ENCODE assay signal across 27 mouse cellular contexts in the genomic region with DNA sequence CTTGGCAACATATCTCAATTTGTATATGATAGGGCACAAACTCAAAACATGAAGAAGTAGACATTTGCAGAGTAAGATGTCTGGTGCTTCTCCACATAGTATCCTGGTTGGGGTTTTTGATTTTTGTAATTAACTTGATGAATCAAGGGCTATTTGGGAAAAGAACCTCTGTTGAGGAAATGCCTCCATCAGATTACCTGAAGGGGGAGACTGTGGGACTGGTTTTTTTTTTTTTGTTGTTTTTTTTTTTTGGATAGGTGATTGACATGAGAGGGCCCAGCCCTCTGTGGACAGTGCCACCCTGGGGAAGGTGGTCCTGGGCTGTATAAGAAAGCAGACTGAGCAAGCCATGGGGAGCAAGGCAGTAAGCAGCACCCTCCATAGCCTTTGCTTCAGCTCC. TPM values are rescaled to one million over a fixed set of nuclear protein-coding genes. Genes with fewer than 3 reads are reported as not detected.
A peak's percentile ranks its signal among the peaks of the same experiment; 100 is the strongest.
DNase-seq lines count a peak whose midpoint lies in the region; ATAC-seq and TF ChIP-seq lines count a peak whose summit lies in the region.
"Had no signal": no experiment of that assay in that cellular context is flagged by ENCODE, and none has a peak within 500 bp of the region (broad histone marks: within the 10 kb centered on the region; RNA-seq: fewer than 3 reads in every experiment).

No protein-coding gene starts in this region.

- TF ChIP-seq CTCF in CH12.LX (conservative IDR thresholded peaks at IDR 0.05 in 1 of 2, IDR thresholded peaks at IDR 0.05 in 1 of 2; ENCODE audit: low read depth in 2 of 2, low read length in 2 of 2) (peak in 1 of 2 experiments; percentile 28; a peak in 2 of 4 replicates), MEL (IDR thresholded peaks at IDR 0.05 in 2 of 3, conservative IDR thresholded peaks at IDR 0.05 in 1 of 3; ENCODE audit: control insufficient read depth in 1 of 3, insufficient read depth in 1 of 3, low read depth in 2 of 3, low read length in 3 of 3, poor library complexity in 1 of 3, severe bottlenecking in 1 of 3) (no peak)

- intact Hi-C loops in gastrocnemius, postnatal 14 days (cut with DNase I; ENCODE audit: low total_unique reads), result no loop called here

- H3K4me3 ChIP-seq in CH12.LX (replicated peaks in 1 of 3; ENCODE audit: low read depth in 2 of 3, low read length in 2 of 3, poor library complexity in 1 of 3) (no peak overlapping the region), ES-E14 (ENCODE audit: insufficient read depth in 1 of 2, low read depth in 1 of 2, low read length in 2 of 2, poor library complexity in 1 of 2, severe bottlenecking in 1 of 2) (no peak overlapping the region), MEL (ENCODE audit: control insufficient read depth in 1 of 2, insufficient read depth in 1 of 2, low read depth in 2 of 2, low read length in 2 of 2) (no peak overlapping the region)
- no peak overlapping the region for H3K4me3 ChIP-seq in midbrain, embryonic 11.5 days (ENCODE audit: low read depth, low read length)
- no peak overlapping the region for H3K4me3 ChIP-seq in intestine, embryonic 16.5 days (ENCODE audit: low read length)

- no peak overlapping the region for H3K4me2 ChIP-seq in CH12.LX (ENCODE audit: insufficient read depth, low read depth, poor library complexity, severe bottlenecking)
- H3K4me2 ChIP-seq in midbrain, embryonic 11.5 days, result no peak overlapping the region
- no peak overlapping the region for H3K4me2 ChIP-seq in intestine, embryonic 16.5 days (ENCODE audit: low read depth, low read length)

- TF ChIP-seq EP300 in CH12.LX (IDR thresholded peaks at IDR 0.05; ENCODE audit: low read length), result no peak
- no peak for TF ChIP-seq EP300 in MEL (IDR thresholded peaks at IDR 0.05; ENCODE audit: low read depth in 1 of 2, low read length in 2 of 2)

- dilution Hi-C loops in CH12.LX (cut with MboI; ENCODE audit: extremely low pct_ligation_motif_present, extremely low pct_unique_long_range_greater_than_20kb, low sequenced_read_pairs), result no loop called here

- H3K36me3 ChIP-seq in CH12.LX (replicated peaks in 1 of 2; ENCODE audit: control insufficient read depth in 1 of 2, insufficient read depth in 1 of 2, low read length in 1 of 2) (no peaks in the 10 kb centered on the region), ES-E14 (ENCODE audit: control insufficient read depth, insufficient read depth, low read length, poor library complexity, severe bottlenecking) (no peaks in the 10 kb centered on the region), MEL (ENCODE audit: control insufficient read depth in 1 of 2, insufficient read depth in 2 of 2, low read length in 2 of 2) (no peaks in the 10 kb centered on the region)
- no peaks in the 10 kb centered on the region for H3K36me3 ChIP-seq in midbrain, embryonic 11.5 days (ENCODE audit: control insufficient read depth, insufficient read depth, low read length)
- no peaks in the 10 kb centered on the region for H3K36me3 ChIP-seq in intestine, embryonic 16.5 days (ENCODE audit: control insufficient read depth, insufficient read depth, low read length)
- H3K36me3 ChIP-seq: G1E had no signal

- TF ChIP-seq POLR2A in CH12.LX (IDR thresholded peaks at IDR 0.05; ENCODE audit: low read depth, low read length) (no peak), MEL (IDR thresholded peaks at IDR 0.05; ENCODE audit: control insufficient read depth in 1 of 2, insufficient read depth in 1 of 2, low read depth in 1 of 2, low read length in 2 of 2, poor library complexity in 1 of 2) (no peak)

- no peak for ATAC-seq in midbrain, embryonic 11.5 days (ENCODE audit: low FRiP score)
- ATAC-seq in intestine, embryonic 16.5 days, result no peak
- ATAC-seq: activated CD4-positive, CD25-positive, alpha-beta regulatory T cell, adult 4 months; CD4-positive, CD25-positive, alpha-beta regulatory T cell, adult 4 months; Patski had no signal

- H3K27ac ChIP-seq in CH12.LX (ENCODE audit: insufficient read depth, low read depth) (no peak overlapping the region), ES-E14 (ENCODE audit: insufficient read depth, low read depth, low read length, poor library complexity, severe bottlenecking) (no peak overlapping the region), MEL (ENCODE audit: control insufficient read depth, low read depth, low read length) (no peak overlapping the region)
- no peak overlapping the region for H3K27ac ChIP-seq in midbrain, embryonic 11.5 days (ENCODE audit: low read depth, low read length)
- H3K27ac ChIP-seq in intestine, embryonic 16.5 days (ENCODE audit: low read length), result no peak overlapping the region

- in situ Hi-C loops in CH12.LX (cut with MboI; ENCODE audit: low pct_ligation_motif_present, low pct_unique_long_range_greater_than_20kb, low sequenced_read_pairs) (no loop called here), ES-E14 (cut with MboI; ENCODE audit: low sequenced_read_pairs in 2 of 2, unreplicated experiment in 2 of 2) (no loop called here)

- DNase-seq in CH12.LX (ENCODE audit: extremely low read depth), result no peak
- DNase-seq in ES-E14 (ENCODE audit: low read depth, low spot score), result no peak
- no peak for DNase-seq in MEL (ENCODE audit: low read depth, low spot score)
- no peak for DNase-seq in gastrocnemius, postnatal 14 days
- DNase-seq in midbrain, embryonic 11.5 days (ENCODE audit: low spot score, missing footprints), result no peak
- DNase-seq: adrenal gland, adult 2 months; adrenal gland, adult 8-10 months; adrenal gland, postnatal 10 days; adrenal gland, postnatal 14 days; adrenal gland, postnatal 25 days; adrenal gland, postnatal 36 days; B cell, adult 2 months; cerebellum, adult 11 months; cerebellum, adult 11-12 months; cerebellum, adult 18-20 months; cerebellum, adult 2 months; cerebellum, adult 8-10 months; cerebellum, adult 9-10 months had no signal

- H3K79me2 ChIP-seq in CH12.LX (replicated peaks; ENCODE audit: control insufficient read depth, extremely low read depth, insufficient read depth, poor library complexity, severe bottlenecking) (no peaks in the 10 kb centered on the region), MEL (ENCODE audit: control insufficient read depth, insufficient read depth, low read length, poor library complexity) (no peaks in the 10 kb centered on the region)

- H3K9me3 ChIP-seq in CH12.LX (replicated peaks; ENCODE audit: low read length) (no peaks in the 10 kb centered on the region), ES-E14 (ENCODE audit: control insufficient read depth, insufficient read depth, low read depth, low read length) (no peaks in the 10 kb centered on the region), MEL (replicated peaks; ENCODE audit: insufficient read depth, low read length) (no peaks in the 10 kb centered on the region)
- H3K9me3 ChIP-seq in midbrain, embryonic 11.5 days (ENCODE audit: control insufficient read depth, low read length), result no peaks in the 10 kb centered on the region
- H3K9me3 ChIP-seq in intestine, embryonic 16.5 days (ENCODE audit: control insufficient read depth, low read length), result no peaks in the 10 kb centered on the region

- H3K4me1 ChIP-seq in CH12.LX (ENCODE audit: control insufficient read depth in 1 of 2, insufficient read depth in 2 of 2) (peaks cover 6 to 11% of the 10 kb centered on the region in 2 experiments; a peak in 3 of 4 replicates), ES-E14 (ENCODE audit: control insufficient read depth in 2 of 2, insufficient read depth in 2 of 2, low read length in 2 of 2, poor library complexity in 1 of 2) (no peaks in the 10 kb centered on the region; a peak in 1 of 4 replicates), MEL (ENCODE audit: control insufficient read depth in 1 of 2, insufficient read depth in 2 of 2, low read length in 2 of 2) (no peaks in the 10 kb centered on the region)
- no peaks in the 10 kb centered on the region for H3K4me1 ChIP-seq in midbrain, embryonic 11.5 days (ENCODE audit: control insufficient read depth, insufficient read depth, low read length)
- H3K4me1 ChIP-seq in intestine, embryonic 16.5 days (ENCODE audit: control insufficient read depth, insufficient read depth, low read length), result no peaks in the 10 kb centered on the region

- TF ChIP-seq RAD21 in CH12.LX (IDR thresholded peaks at IDR 0.05; ENCODE audit: low read depth, low read length) (no peak), MEL (IDR thresholded peaks at IDR 0.05; ENCODE audit: low read depth, low read length) (no peak)

- no peak overlapping the region for H3K9ac ChIP-seq in CH12.LX (ENCODE audit: insufficient read depth, low read depth)
- no peak overlapping the region for H3K9ac ChIP-seq in ES-E14 (ENCODE audit: insufficient read depth, low read depth, low read length, poor library complexity, severe bottlenecking)
- no peak overlapping the region for H3K9ac ChIP-seq in MEL (ENCODE audit: control insufficient read depth, low read depth, low read length, poor library complexity, severe bottlenecking)
- H3K9ac ChIP-seq in midbrain, embryonic 11.5 days (ENCODE audit: low read length), result no peak overlapping the region
- no peak overlapping the region for H3K9ac ChIP-seq in intestine, embryonic 16.5 days (ENCODE audit: low read depth, low read length)

- H3K27me3 ChIP-seq in CH12.LX (replicated peaks), result peaks cover 51% of the 10 kb centered on the region
- peaks cover 16 to 18% of the 10 kb centered on the region in 2 experiments for H3K27me3 ChIP-seq in MEL (ENCODE audit: control insufficient read depth in 1 of 2, insufficient read depth in 2 of 2, low read length in 2 of 2)
- no peaks in the 10 kb centered on the region for H3K27me3 ChIP-seq in midbrain, embryonic 11.5 days (ENCODE audit: control insufficient read depth, insufficient read depth, low read length)
- no peaks in the 10 kb centered on the region for H3K27me3 ChIP-seq in intestine, embryonic 16.5 days (replicated peaks; ENCODE audit: control insufficient read depth, insufficient read depth, low read length)

RNA-seq across cellular contexts. Expression of gene Olfr287, which starts 1.5 kb away (rescaled TPM):
- total RNA-seq in CH12.LX (2012; rRNA removed) (not detected in 2 replicates), CH12.LX (2014; rRNA removed) (not detected in 2 replicates), ES-E14 (2012; rRNA removed) (0.16 TPM in 1 of 2 replicates, not detected in the other), MEL (2012; rRNA removed) (not detected in 2 replicates)
- polyA plus RNA-seq in CH12.LX (2012; ENCODE audit: insufficient read length, low read depth) (not detected in 2 replicates), MEL (2012; ENCODE audit: insufficient read depth in 1 of 2, insufficient read length in 2 of 2, low read depth in 1 of 2, low replicate concordance in 2 of 2, missing spikeins in 1 of 2) (not detected)
- total RNA-seq in gastrocnemius, postnatal 14 days (2021), result not detected
- polyA plus RNA-seq in midbrain, embryonic 11.5 days (2014; fragmentation: Nextera tagmentation; extraction: Ambion mirVana), result not detected in 2 replicates
- polyA plus RNA-seq in intestine, embryonic 16.5 days (2015; fragmentation: Nextera tagmentation; extraction: Ambion mirVana), result not detected in 2 replicates
- total RNA-seq: adrenal gland, adult 18-20 months; adrenal gland, adult 2 months; adrenal gland, postnatal 10 days; adrenal gland, postnatal 14 days; adrenal gland, postnatal 25 days; adrenal gland, postnatal 36 days; adrenal gland, postnatal 4 days; G1E had no signal
- polyA plus RNA-seq: activated CD4-positive, CD25-positive, alpha-beta regulatory T cell, adult 4 months; adrenal gland, adult 2 months; brain, embryonic 14.5 days; C2C12; CD4-positive, CD25-positive, alpha-beta regulatory T cell, adult 4 months; G1E; Patski had no signal

RNA-seq across cellular contexts. Expression of gene Gm44579, which starts 1.6 kb away (rescaled TPM):
- not detected in 2 replicates for total RNA-seq in CH12.LX (2012; rRNA removed)
- total RNA-seq in CH12.LX (2014; rRNA removed), result not detected in 2 replicates
- polyA plus RNA-seq in CH12.LX (2012; ENCODE audit: insufficient read length, low read depth), result not detected in 2 replicates
- not detected in 2 replicates for total RNA-seq in ES-E14 (2012; rRNA removed)
- not detected in 2 replicates for total RNA-seq in MEL (2012; rRNA removed)
- not detected for polyA plus RNA-seq in MEL (2012; ENCODE audit: insufficient read depth in 1 of 2, insufficient read length in 2 of 2, low read depth in 1 of 2, low replicate concordance in 2 of 2, missing spikeins in 1 of 2)
- total RNA-seq in gastrocnemius, postnatal 14 days (2021), result not detected
- polyA plus RNA-seq in midbrain, embryonic 11.5 days (2014; fragmentation: Nextera tagmentation; extraction: Ambion mirVana), result not detected in 2 replicates
- not detected in 2 replicates for polyA plus RNA-seq in intestine, embryonic 16.5 days (2015; fragmentation: Nextera tagmentation; extraction: Ambion mirVana)
- total RNA-seq: adrenal gland, adult 18-20 months; adrenal gland, adult 2 months; adrenal gland, adult 8-10 months; adrenal gland, postnatal 10 days; adrenal gland, postnatal 14 days; adrenal gland, postnatal 25 days; adrenal gland, postnatal 36 days; adrenal gland, postnatal 4 days had no signal
- polyA plus RNA-seq: activated CD4-positive, CD25-positive, alpha-beta regulatory T cell, adult 4 months; adrenal gland, adult 2 months; brain, embryonic 14.5 days; C2C12; CD4-positive, CD25-positive, alpha-beta regulatory T cell, adult 4 months; cerebellum, adult 2 months; G1E; Patski had no signal

RNA-seq across cellular contexts. Expression of gene Olfr286, which starts 11.9 kb away (rescaled TPM):
- total RNA-seq in CH12.LX (2012; rRNA removed), result 0.04 TPM in 1 of 2 replicates, not detected in the other
- not detected in 2 replicates for total RNA-seq in CH12.LX (2014; rRNA removed)
- polyA plus RNA-seq in CH12.LX (2012; ENCODE audit: insufficient read length, low read depth), result not detected in 2 replicates
- total RNA-seq in ES-E14 (2012; rRNA removed), result not detected in 2 replicates
- total RNA-seq in MEL (2012; rRNA removed), result not detected in 2 replicates
- under 1 TPM in 1 of 2 experiments, not detected in 1; 0.04 TPM for polyA plus RNA-seq in MEL (2012; ENCODE audit: insufficient read depth in 1 of 2, insufficient read length in 2 of 2, low read depth in 1 of 2, low replicate concordance in 2 of 2, missing spikeins in 1 of 2)
- not detected for total RNA-seq in gastrocnemius, postnatal 14 days (2021)
- polyA plus RNA-seq in midbrain, embryonic 11.5 days (2014; fragmentation: Nextera tagmentation; extraction: Ambion mirVana), result not detected in 2 replicates
- not detected in 2 replicates for polyA plus RNA-seq in intestine, embryonic 16.5 days (2015; fragmentation: Nextera tagmentation; extraction: Ambion mirVana)
- total RNA-seq: adrenal gland, adult 18-20 months; adrenal gland, adult 2 months; adrenal gland, adult 8-10 months; adrenal gland, postnatal 10 days; adrenal gland, postnatal 14 days; adrenal gland, postnatal 25 days; adrenal gland, postnatal 36 days; adrenal gland, postnatal 4 days had no signal
- polyA plus RNA-seq: activated CD4-positive, CD25-positive, alpha-beta regulatory T cell, adult 4 months; adrenal gland, adult 2 months; brain, embryonic 14.5 days; C2C12; cerebellum, adult 2 months; G1E; Patski had no signal

RNA-seq across cellular contexts. Expression of gene Olfr288, which starts 27.0 kb away (rescaled TPM):
- total RNA-seq in CH12.LX (2012; rRNA removed), result not detected in 2 replicates
- total RNA-seq in CH12.LX (2014; rRNA removed), result not detected in 2 replicates
- not detected in 2 replicates for polyA plus RNA-seq in CH12.LX (2012; ENCODE audit: insufficient read length, low read depth)
- not detected in 2 replicates for total RNA-seq in ES-E14 (2012; rRNA removed)
- total RNA-seq in MEL (2012; rRNA removed), result not detected in 2 replicates
- not detected for polyA plus RNA-seq in MEL (2012; ENCODE audit: insufficient read depth in 1 of 2, insufficient read length in 2 of 2, low read depth in 1 of 2, low replicate concordance in 2 of 2, missing spikeins in 1 of 2)
- not detected for total RNA-seq in gastrocnemius, postnatal 14 days (2021)
- polyA plus RNA-seq in midbrain, embryonic 11.5 days (2014; fragmentation: Nextera tagmentation; extraction: Ambion mirVana), result not detected in 2 replicates
- not detected in 2 replicates for polyA plus RNA-seq in intestine, embryonic 16.5 days (2015; fragmentation: Nextera tagmentation; extraction: Ambion mirVana)
- total RNA-seq: adrenal gland, adult 18-20 months; adrenal gland, adult 2 months; adrenal gland, adult 8-10 months; adrenal gland, postnatal 10 days; adrenal gland, postnatal 14 days; adrenal gland, postnatal 25 days; adrenal gland, postnatal 36 days; adrenal gland, postnatal 4 days; G1E had no signal
- polyA plus RNA-seq: activated CD4-positive, CD25-positive, alpha-beta regulatory T cell, adult 4 months; adrenal gland, adult 2 months; brain, embryonic 14.5 days; C2C12; CD4-positive, CD25-positive, alpha-beta regulatory T cell, adult 4 months; G1E; Patski had no signal

RNA-seq across cellular contexts. Expression of gene H1fnt, which starts 34.7 kb away (rescaled TPM):
- not detected in 2 replicates for total RNA-seq in CH12.LX (2012; rRNA removed)
- total RNA-seq in CH12.LX (2014; rRNA removed), result not detected in 2 replicates
- not detected in 2 replicates for polyA plus RNA-seq in CH12.LX (2012; ENCODE audit: insufficient read length, low read depth)
- total RNA-seq in ES-E14 (2012; rRNA removed), result 0.48 TPM in 1 of 2 replicates, not detected in the other
- not detected in 2 replicates for total RNA-seq in MEL (2012; rRNA removed)
- polyA plus RNA-seq in MEL (2012; ENCODE audit: insufficient read depth in 1 of 2, insufficient read length in 2 of 2, low read depth in 1 of 2, low replicate concordance in 2 of 2, missing spikeins in 1 of 2), result not detected
- not detected for total RNA-seq in gastrocnemius, postnatal 14 days (2021)
- polyA plus RNA-seq in midbrain, embryonic 11.5 days (2014; fragmentation: Nextera tagmentation; extraction: Ambion mirVana), result not detected in 2 replicates
- polyA plus RNA-seq in intestine, embryonic 16.5 days (2015; fragmentation: Nextera tagmentation; extraction: Ambion mirVana), result not detected in 2 replicates
- total RNA-seq: adrenal gland, adult 18-20 months; adrenal gland, adult 2 months; adrenal gland, adult 8-10 months; adrenal gland, postnatal 10 days; adrenal gland, postnatal 14 days; adrenal gland, postnatal 25 days; adrenal gland, postnatal 36 days; adrenal gland, postnatal 4 days; G1E had no signal
- polyA plus RNA-seq: activated CD4-positive, CD25-positive, alpha-beta regulatory T cell, adult 4 months; adrenal gland, adult 2 months; brain, embryonic 14.5 days; C2C12; CD4-positive, CD25-positive, alpha-beta regulatory T cell, adult 4 months; cerebellum, adult 2 months; G1E; Patski had no signal

Comparison
In these comparisons a context has a peak if more than half of its experiments do, and no peak if none do; other contexts are left out.
1. Of the 35 proteins assayed by ChIP-seq in both MEL and CH12.LX: peak only in MEL: none; only in CH12.LX: none; in both: ZNF384; in neither: 33; mixed calls (peak in some experiments, not most) for 1.